Mouse (Mus musculus): ENCODE measurements around the gene Gm5767. TPM values are rescaled to one million over a fixed set of nuclear protein-coding genes. Genes with fewer than 3 reads are reported as not detected.

The Gm5767 gene
- not detected in 2 replicates for polyA plus RNA-seq (2015; fragmentation: Nextera tagmentation; extraction: Ambion mirVana)

DNA sequence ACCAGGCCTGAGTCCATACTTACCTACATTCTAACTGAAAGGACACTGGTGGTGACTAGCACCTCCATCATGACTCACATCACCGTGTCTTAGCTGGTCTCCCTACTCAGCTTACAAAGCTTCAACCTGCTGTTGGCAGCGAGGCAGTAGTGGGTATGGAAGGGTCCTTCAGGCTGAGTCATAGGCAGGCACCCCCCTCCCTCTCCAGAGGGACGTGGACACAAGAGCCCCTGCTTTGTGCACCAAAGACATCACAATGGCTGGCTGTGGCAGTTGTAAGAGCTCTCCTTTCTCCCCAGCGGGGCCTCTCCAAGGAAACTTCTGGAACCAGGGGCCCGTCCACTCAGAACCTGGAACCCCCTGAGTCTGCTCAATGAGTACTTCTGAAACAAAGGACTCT lies at the start of gene Gm5767:
Gene Gm5767, plus strand, starts transcription at position 301 of the 400 bp plus-strand sequence.
- Histone ChIP-seq H3K9me3 (replicated peaks; ENCODE audit: control insufficient read depth, low read length, poor library complexity, severe bottlenecking) (no peaks in the 10 kb centered on the region), H3K36me3 (ENCODE audit: control insufficient read depth, insufficient read depth, low read length) (no peaks in the 10 kb centered on the region), H3K4me1 (ENCODE audit: control insufficient read depth, insufficient read depth, low read length) (no peaks in the 10 kb centered on the region), H3K9ac (ENCODE audit: low read depth, low read length) (no peak within 1 kb of the TSS), H3K27ac (ENCODE audit: low read length) (no peak within 1 kb of the TSS), H3K4me3 (ENCODE audit: low read depth, low read length) (no peak within 1 kb of the TSS), H3K4me2 (ENCODE audit: low read length) (no peak within 1 kb of the TSS), H3K27me3 (ENCODE audit: control insufficient read depth, insufficient read depth, low read depth, low read length) (no peaks in the 10 kb centered on the region)
- ATAC-seq = no peak
- 80% methylated on average over 5 of the region's 5 CpGs for WGBS

GRCm38 (mm10) chr16:8631428-8631827 lies 49.1 kb upstream of the Gm5767 start:
- WGBS = 95% methylated on average over 5 of the region's 5 CpGs

DNA sequence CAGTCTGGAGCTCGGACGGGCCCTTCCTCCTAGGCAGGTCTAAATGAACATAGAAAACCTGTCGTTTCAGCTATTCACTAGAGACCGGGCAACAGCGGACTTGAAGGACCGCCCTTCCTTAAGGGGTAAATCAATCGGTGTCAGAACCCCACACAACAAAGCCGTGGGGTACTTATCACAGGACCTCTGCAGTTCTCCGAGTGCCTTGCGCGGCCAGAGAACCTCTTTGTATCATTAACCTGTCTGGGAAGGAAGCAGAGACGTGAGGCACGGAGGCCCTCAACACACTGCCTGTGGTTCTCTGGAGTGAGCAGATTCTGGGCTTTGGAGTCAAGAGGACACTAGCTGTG lies 43.7 kb upstream of the Gm5767 start:
- H3K4me3 ChIP-seq (ENCODE audit: low read depth, low read length) = peak overlapping the region; percentile 63

More at GRCm38 (mm10) chr16:8631428-8631827, 49.1 kb upstream of the Gm5767 start:
- Histone ChIP-seq H3K9me3 (replicated peaks; ENCODE audit: control insufficient read depth, low read length, poor library complexity, severe bottlenecking) (no peaks in the 10 kb centered on the region), H3K9ac (ENCODE audit: low read depth, low read length) (no peak overlapping the region), H3K4me1 (ENCODE audit: control insufficient read depth, insufficient read depth, low read length) (peaks cover 6% of the 10 kb centered on the region), H3K4me2 (ENCODE audit: low read length) (no peak overlapping the region), H3K36me3 (ENCODE audit: control insufficient read depth, insufficient read depth, low read length) (no peaks in the 10 kb centered on the region), H3K4me3 (ENCODE audit: low read depth, low read length) (no peak overlapping the region), H3K27me3 (ENCODE audit: control insufficient read depth, insufficient read depth, low read depth, low read length) (no peaks in the 10 kb centered on the region), H3K27ac (ENCODE audit: low read length) (no peak overlapping the region)
- no peak for ATAC-seq

DNA sequence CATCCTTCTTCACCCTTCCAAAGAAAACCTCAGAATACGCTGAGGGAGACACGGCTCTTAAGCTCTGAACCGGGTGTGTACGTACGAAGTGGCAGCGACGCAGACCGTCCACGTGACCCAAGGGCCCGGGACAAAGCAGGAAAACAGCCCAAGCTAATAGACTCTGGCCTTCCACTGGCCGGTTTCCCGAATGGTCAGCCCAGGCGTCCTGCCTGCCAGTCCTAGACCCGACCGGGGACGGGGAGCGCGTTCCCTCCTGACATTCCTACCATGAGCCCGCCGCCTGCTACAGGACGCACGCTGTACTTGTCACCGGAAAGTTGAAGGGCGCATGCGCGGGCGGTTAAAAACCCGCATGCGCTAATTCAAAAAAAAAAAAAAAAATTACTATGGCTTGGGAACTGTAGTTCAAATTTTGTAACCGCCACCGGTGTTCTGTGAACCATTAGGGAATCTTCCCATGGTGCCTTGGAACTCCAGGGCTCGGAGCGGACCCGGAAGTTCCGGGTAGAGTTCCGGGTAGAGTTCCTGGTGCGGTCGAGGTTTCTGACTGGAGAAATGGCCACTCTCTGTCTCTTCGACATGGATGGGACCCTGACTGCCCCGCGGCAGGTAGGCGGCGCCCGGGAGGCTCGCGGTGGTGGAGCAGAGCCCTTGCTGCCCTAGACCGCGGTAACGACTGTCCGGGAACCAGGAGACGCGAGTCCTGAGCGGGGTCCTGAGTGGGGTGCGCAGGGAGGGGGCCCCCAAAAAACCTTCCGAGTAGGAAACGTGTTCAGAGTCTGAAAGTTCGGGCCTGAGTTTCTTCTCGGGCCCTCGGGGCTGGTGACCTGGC lies 43.1 kb upstream of the Gm5767 start, which contains the start of the genes Pmm2 and Tmem186:
Gene Pmm2, plus strand, starts transcription at position 458 of the 835 bp plus-strand sequence.
Gene Tmem186, minus strand, starts transcription at position 496 of the 835 bp plus-strand sequence.
- Histone ChIP-seq H3K9me3 (replicated peaks; ENCODE audit: control insufficient read depth, low read length, poor library complexity, severe bottlenecking) (no peaks in the 10 kb centered on the region), H3K4me2 (ENCODE audit: low read length) (peak within 1 kb of the TSS; percentile 89), H3K4me1 (ENCODE audit: control insufficient read depth, insufficient read depth, low read length) (peaks cover 16% of the 10 kb centered on the region), H3K4me3 (ENCODE audit: low read depth, low read length) (peak within 1 kb of the TSS; percentile 63), H3K27ac (ENCODE audit: low read length) (peak within 1 kb of the TSS; percentile 72), H3K36me3 (ENCODE audit: control insufficient read depth, insufficient read depth, low read length) (peaks cover 2% of the 10 kb centered on the region; the same call in 1 of the 2 replicates), H3K9ac (ENCODE audit: low read depth, low read length) (peak within 1 kb of the TSS; percentile 69), H3K27me3 (ENCODE audit: control insufficient read depth, insufficient read depth, low read depth, low read length) (no peaks in the 10 kb centered on the region)
- ATAC-seq = peak; percentile 95
- WGBS = under 1% methylated on average over 59 of the region's 59 CpGs

More for the DNA sequence above, 43.7 kb upstream of the Gm5767 start:
- H3K4me1 ChIP-seq (ENCODE audit: control insufficient read depth, insufficient read depth, low read length) = peaks cover 16% of the 10 kb centered on the region
- ATAC-seq = peak; percentile 13
- H3K9me3 ChIP-seq (replicated peaks; ENCODE audit: control insufficient read depth, low read length, poor library complexity, severe bottlenecking) = no peaks in the 10 kb centered on the region
- H3K27ac ChIP-seq (ENCODE audit: low read length) = peak overlapping the region; percentile 72
- H3K36me3 ChIP-seq (ENCODE audit: control insufficient read depth, insufficient read depth, low read length) = peaks cover 2% of the 10 kb centered on the region; the same call in 1 of the 2 replicates
- peak overlapping the region; percentile 68 for H3K9ac ChIP-seq (ENCODE audit: low read depth, low read length)
- 0% methylated on average over 13 of the region's 13 CpGs for WGBS
- peak overlapping the region; percentile 89 for H3K4me2 ChIP-seq (ENCODE audit: low read length)
- H3K27me3 ChIP-seq (ENCODE audit: control insufficient read depth, insufficient read depth, low read depth, low read length) = no peaks in the 10 kb centered on the region

- H3K27me3 ChIP-seq (ENCODE audit: control insufficient read depth, insufficient read depth, low read depth, low read length) = no peaks in the 10 kb centered on the region
- ATAC-seq = no peak
- H3K27ac ChIP-seq (ENCODE audit: low read length) = peak overlapping the region; percentile 53
- H3K36me3 ChIP-seq (ENCODE audit: control insufficient read depth, insufficient read depth, low read length) = peaks cover 6% of the 10 kb centered on the region
- peak overlapping the region; percentile 76 for H3K4me2 ChIP-seq (ENCODE audit: low read length)
- H3K9me3 ChIP-seq (replicated peaks; ENCODE audit: control insufficient read depth, low read length, poor library complexity, severe bottlenecking) = no peaks in the 10 kb centered on the region
- peaks cover 16% of the 10 kb centered on the region for H3K4me1 ChIP-seq (ENCODE audit: control insufficient read depth, insufficient read depth, low read length)
- H3K4me3 ChIP-seq (ENCODE audit: low read depth, low read length) = peak overlapping the region; percentile 63
- H3K9ac ChIP-seq (ENCODE audit: low read depth, low read length) = peak overlapping the region; percentile 69
- WGBS = 51% methylated on average over 7 of the region's 7 CpGs
Measured at GRCm38 (mm10) chr16:8638131-8638530, 42.4 kb upstream of the Gm5767 start.

DNA sequence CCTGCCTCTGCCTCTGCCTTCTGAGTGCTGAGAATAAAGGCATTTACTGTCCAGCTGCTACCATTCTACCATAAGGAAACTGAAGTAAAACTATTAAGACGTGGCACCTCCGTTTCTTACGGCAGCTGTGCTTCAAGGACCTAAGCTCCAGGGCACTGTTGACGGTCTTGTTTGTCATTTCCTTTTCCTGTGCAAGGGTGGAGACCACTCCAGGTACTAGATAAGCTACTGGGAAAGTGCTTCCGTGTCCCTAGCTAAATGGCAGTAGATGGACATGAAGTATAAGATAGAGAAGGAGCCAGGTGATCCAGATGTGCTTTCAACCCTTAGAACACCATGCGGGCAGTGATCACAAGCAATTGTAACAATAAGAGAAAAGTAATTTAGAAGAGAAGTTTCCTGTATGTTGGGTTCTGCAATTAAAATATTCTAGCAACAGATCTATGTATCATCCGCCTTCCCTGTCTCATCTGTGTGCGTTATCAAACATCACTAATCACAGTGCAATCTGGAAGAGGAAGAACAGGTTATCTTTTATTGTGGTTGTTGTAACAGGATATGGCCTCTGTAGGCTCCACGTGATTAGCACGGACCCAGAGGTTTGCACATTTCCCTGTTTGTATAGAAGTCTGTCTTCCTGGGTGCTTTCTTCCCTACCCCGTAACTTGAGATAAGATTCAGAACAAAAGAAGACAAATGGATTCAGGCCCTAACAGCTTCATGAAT lies 40.9 kb upstream of the Gm5767 start:
- Histone ChIP-seq H3K36me3 (ENCODE audit: control insufficient read depth, insufficient read depth, low read length) (peaks cover 14% of the 10 kb centered on the region), H3K4me3 (ENCODE audit: low read depth, low read length) (no peak overlapping the region), H3K27me3 (ENCODE audit: control insufficient read depth, insufficient read depth, low read depth, low read length) (no peaks in the 10 kb centered on the region), H3K9ac (ENCODE audit: low read depth, low read length) (no peak overlapping the region), H3K4me1 (ENCODE audit: control insufficient read depth, insufficient read depth, low read length) (peaks cover 16% of the 10 kb centered on the region), H3K4me2 (ENCODE audit: low read length) (no peak overlapping the region), H3K27ac (ENCODE audit: low read length) (no peak overlapping the region), H3K9me3 (replicated peaks; ENCODE audit: control insufficient read depth, low read length, poor library complexity, severe bottlenecking) (no peaks in the 10 kb centered on the region)
- WGBS = 94% methylated on average over 11 of the region's 11 CpGs
- ATAC-seq = no peak

DNA sequence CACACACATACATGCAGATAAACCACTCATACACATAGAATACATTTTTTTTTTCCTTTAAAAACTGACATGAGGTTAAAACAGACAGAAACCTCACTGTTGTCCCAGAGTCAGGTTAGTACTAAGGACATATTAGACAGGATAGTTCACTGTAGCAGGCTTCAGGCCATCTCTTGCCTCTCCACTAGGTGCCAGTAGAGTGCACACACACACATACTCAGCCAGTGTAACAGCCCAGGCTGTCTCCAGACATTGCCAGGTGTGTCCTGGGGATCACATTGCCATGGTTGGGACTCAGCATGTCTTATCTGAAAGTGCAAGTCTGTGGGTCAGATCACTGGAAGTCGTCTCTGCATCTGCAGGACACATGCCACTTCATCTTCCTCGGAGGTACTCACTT lies 36.7 kb upstream of the Gm5767 start:
- H3K9me3 ChIP-seq (replicated peaks; ENCODE audit: control insufficient read depth, low read length, poor library complexity, severe bottlenecking) = no peaks in the 10 kb centered on the region
- peaks cover 20% of the 10 kb centered on the region for H3K36me3 ChIP-seq (ENCODE audit: control insufficient read depth, insufficient read depth, low read length)
- no peak overlapping the region for H3K27ac ChIP-seq (ENCODE audit: low read length)
- 76% methylated on average over 2 of the region's 2 CpGs for WGBS
- H3K4me1 ChIP-seq (ENCODE audit: control insufficient read depth, insufficient read depth, low read length) = no peaks in the 10 kb centered on the region; the same call in 1 of the 2 replicates
- no peak overlapping the region for H3K4me3 ChIP-seq (ENCODE audit: low read depth, low read length)
- H3K4me2 ChIP-seq (ENCODE audit: low read length) = no peak overlapping the region
- H3K27me3 ChIP-seq (ENCODE audit: control insufficient read depth, insufficient read depth, low read depth, low read length) = no peaks in the 10 kb centered on the region
- ATAC-seq = no peak
- no peak overlapping the region for H3K9ac ChIP-seq (ENCODE audit: low read depth, low read length)

DNA sequence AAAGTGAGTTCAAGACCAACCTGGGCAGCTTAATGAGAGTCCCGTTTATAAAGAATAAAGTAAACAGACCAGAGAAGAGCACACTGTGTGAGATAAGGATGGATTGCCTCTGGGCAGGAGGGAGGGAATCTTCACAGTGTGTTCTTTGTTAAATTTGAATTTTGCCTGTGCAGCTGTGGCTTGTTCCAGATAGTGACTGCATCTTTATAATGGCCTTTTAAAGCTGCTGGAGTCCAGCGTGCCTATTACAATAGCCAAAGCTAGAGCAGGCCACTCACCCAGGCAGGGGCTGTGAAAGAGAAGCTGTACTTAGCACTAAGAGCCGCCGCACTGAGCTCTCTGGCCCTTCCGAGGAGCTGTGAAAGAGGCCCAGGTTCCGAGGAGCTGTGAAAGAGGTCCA lies 35.0 kb upstream of the Gm5767 start:
- peaks cover 27% of the 10 kb centered on the region for H3K36me3 ChIP-seq (ENCODE audit: control insufficient read depth, insufficient read depth, low read length)
- no peak overlapping the region for H3K4me3 ChIP-seq (ENCODE audit: low read depth, low read length)
- H3K9ac ChIP-seq (ENCODE audit: low read depth, low read length) = no peak overlapping the region
- H3K27me3 ChIP-seq (ENCODE audit: control insufficient read depth, insufficient read depth, low read depth, low read length) = no peaks in the 10 kb centered on the region
- no peak for ATAC-seq
- no peaks in the 10 kb centered on the region for H3K9me3 ChIP-seq (replicated peaks; ENCODE audit: control insufficient read depth, low read length, poor library complexity, severe bottlenecking)
- H3K27ac ChIP-seq (ENCODE audit: low read length) = no peak overlapping the region
- 82% methylated on average over 6 of the region's 6 CpGs for WGBS
- H3K4me2 ChIP-seq (ENCODE audit: low read length) = no peak overlapping the region
- no peaks in the 10 kb centered on the region for H3K4me1 ChIP-seq (ENCODE audit: control insufficient read depth, insufficient read depth, low read length)

GRCm38 (mm10) chr16:8650007-8650406 lies 30.6 kb upstream of the Gm5767 start:
- ATAC-seq = no peak
- Histone ChIP-seq H3K9me3 (replicated peaks; ENCODE audit: control insufficient read depth, low read length, poor library complexity, severe bottlenecking) (no peaks in the 10 kb centered on the region), H3K36me3 (ENCODE audit: control insufficient read depth, insufficient read depth, low read length) (peaks cover 22% of the 10 kb centered on the region), H3K4me3 (ENCODE audit: low read depth, low read length) (no peak overlapping the region), H3K4me1 (ENCODE audit: control insufficient read depth, insufficient read depth, low read length) (no peaks in the 10 kb centered on the region), H3K27me3 (ENCODE audit: control insufficient read depth, insufficient read depth, low read depth, low read length) (no peaks in the 10 kb centered on the region), H3K27ac (ENCODE audit: low read length) (no peak overlapping the region), H3K4me2 (ENCODE audit: low read length) (no peak overlapping the region), H3K9ac (ENCODE audit: low read depth, low read length) (no peak overlapping the region)
- WGBS = 92% methylated on average over 3 of the region's 3 CpGs

Data from midbrain, embryonic 16.5 days (tissue).